Mouse (Mus musculus) cerebellum, adult 2 months (tissue): ENCODE data around the gene Jph3.

Experiments
- CTCF ChIP-seq: fragments of 200-500 bp; IDR thresholded peaks from 2 replicates; pipeline ENCODE4 v1.5.1; 2011; ENCODE audit warnings: low read depth, mild to moderate bottlenecking, control low read depth, low read length, moderate library complexity, borderline replicate concordance; ENCODE audit not compliant: insufficient read depth
- POLR2A ChIP-seq: fragments of 200-500 bp; IDR thresholded peaks from 2 replicates; pipeline ENCODE4 v1.6.1; 2011; ENCODE audit warnings: low read length, control low read depth, borderline replicate concordance; ENCODE audit not compliant: insufficient read depth

DNA sequence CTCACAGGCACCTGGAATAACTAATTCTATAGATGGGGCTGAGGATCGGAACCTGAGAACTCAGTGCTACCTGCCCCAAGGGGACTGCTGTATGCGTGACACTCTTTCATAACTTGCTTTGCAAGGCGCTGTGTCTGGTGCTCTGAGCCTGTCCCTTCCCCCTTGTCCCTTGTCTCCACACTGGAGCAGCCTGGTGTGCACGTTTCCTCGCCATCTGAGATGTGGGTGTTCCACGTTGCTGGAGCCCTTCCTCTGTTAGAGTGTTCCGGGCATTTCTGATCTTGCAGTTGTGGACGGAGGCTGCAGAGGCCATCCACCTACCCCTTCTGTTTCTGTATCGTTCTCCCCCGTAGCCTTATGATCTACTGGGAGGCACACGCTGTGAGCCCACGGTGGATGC lies 29.0 kb downstream of the Jph3 start:
- TF ChIP-seq POLR2A, result no peak
- TF ChIP-seq CTCF, result no peak
